Mouse (Mus musculus): Measurements from ENCODE around the gene Ppm1b. TPM values are rescaled to one million over a fixed set of nuclear protein-coding genes. Genes with fewer than 3 reads are reported as not detected.

Ppm1b gene
- polyA plus RNA-seq, 1 experiment from 2014 or later: 57.5 TPM

DNA sequence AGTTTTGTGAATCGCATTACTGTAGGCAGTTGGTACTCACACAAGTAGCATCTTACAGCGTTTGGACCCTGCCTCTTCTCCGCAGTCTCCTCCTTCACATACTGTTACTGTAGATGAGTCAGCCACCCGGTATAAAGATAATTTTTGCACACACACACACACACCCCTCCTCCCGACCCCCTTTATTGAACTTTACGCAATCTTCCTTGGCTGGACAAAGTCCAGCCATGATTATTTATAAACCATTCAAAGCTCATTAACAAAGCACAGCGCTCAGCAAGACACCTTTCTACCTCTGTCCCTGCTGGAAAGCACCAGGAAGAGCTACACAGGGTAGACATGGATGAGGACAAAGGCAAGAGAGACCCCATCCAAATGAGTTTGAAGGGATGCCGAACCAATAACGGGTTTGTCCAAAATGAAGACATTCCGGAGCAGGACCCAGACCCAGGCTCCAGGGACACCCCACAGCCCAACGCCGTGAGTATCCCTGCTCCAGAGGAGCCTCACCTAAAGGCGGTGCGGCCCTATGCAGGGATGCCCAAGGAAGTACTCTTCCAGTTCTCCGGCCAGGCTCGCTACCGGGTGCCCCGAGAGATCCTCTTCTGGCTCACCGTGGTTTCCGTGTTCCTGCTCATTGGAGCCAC, 71.7 kb downstream of the Ppm1b start, which contains the start of gene Slc3a1:
Gene Slc3a1, plus strand, starts transcription at position 284 of the 647 bp plus-strand sequence.
- WGBS: 92% methylated on average over 20 of the region's 20 CpGs
- H3K4me1 ChIP-seq: peaks cover 5% of the 10 kb centered on the region
- no peaks in the 10 kb centered on the region for H3K9me3 ChIP-seq
- H3K36me3 ChIP-seq (replicated peaks): peaks cover 8% of the 10 kb centered on the region; the same call in 1 of the 2 replicates
- H3K27ac ChIP-seq: no peak within 1 kb of the TSS
- H3K27me3 ChIP-seq (ENCODE audit: poor library complexity, severe bottlenecking): no peaks in the 10 kb centered on the region
- no peak for DNase-seq (ENCODE audit: extremely low spot score, low spot score)
- no peak within 1 kb of the TSS for H3K4me3 ChIP-seq

DNA sequence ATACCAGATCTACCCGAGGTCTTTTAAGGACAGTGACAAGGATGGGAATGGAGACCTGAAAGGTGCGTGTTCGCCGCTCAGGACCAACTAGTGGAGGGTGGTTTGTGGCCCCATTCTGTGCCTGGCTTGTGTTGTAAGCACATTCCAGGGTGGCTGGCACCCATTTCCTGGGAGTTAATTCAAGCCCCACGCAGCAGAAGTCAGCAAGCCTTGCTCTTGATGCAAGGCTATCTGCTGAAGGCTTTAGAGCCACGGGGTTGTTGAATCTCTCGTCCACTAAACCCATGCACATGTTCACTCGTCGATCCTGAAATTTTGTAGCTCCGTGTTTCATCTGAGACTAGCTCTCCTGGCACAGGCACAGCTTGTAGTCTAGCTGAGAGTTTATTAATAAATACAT, 72.3 kb downstream of the Ppm1b start:
- WGBS: 93% methylated on average over 10 of the region's 10 CpGs
- H3K36me3 ChIP-seq (replicated peaks): peaks cover 8% of the 10 kb centered on the region; the same call in 1 of the 2 replicates
- no peak for DNase-seq (ENCODE audit: extremely low spot score, low spot score)
- no peaks in the 10 kb centered on the region for H3K9me3 ChIP-seq
- H3K4me1 ChIP-seq: peaks cover 4% of the 10 kb centered on the region
- no peak overlapping the region for H3K27ac ChIP-seq
- H3K4me3 ChIP-seq: no peak overlapping the region
- H3K27me3 ChIP-seq (ENCODE audit: poor library complexity, severe bottlenecking): no peaks in the 10 kb centered on the region

DNA sequence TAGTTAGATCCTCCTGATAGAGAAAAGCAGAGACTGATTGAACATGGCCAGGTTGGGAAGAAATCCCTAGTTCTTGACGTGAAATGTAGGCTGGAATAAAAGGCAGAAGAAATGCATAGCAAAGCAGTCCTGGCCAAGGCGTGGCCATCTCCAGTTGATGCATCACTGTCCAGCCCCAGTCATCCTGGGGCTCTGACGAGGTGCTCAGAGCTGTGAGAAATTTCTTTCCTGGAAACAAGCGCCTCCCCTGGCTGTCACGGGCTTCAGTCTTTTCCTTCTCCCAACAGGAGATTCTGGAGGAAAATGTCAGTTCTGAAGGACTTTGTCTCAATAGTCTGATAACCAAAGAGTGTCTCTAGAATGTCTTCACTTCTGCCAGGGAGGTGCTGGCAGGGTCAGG, 74.1 kb downstream of the Ppm1b start:
- Histone ChIP-seq H3K27me3 (ENCODE audit: poor library complexity, severe bottlenecking) (no peaks in the 10 kb centered on the region), H3K4me3 (no peak overlapping the region), H3K4me1 (no peaks in the 10 kb centered on the region), H3K27ac (no peak overlapping the region), H3K9me3 (no peaks in the 10 kb centered on the region), H3K36me3 (replicated peaks) (no peaks in the 10 kb centered on the region)
- no peak for DNase-seq (ENCODE audit: extremely low spot score, low spot score)
- 83% methylated on average over 5 of the region's 5 CpGs for WGBS

DNA sequence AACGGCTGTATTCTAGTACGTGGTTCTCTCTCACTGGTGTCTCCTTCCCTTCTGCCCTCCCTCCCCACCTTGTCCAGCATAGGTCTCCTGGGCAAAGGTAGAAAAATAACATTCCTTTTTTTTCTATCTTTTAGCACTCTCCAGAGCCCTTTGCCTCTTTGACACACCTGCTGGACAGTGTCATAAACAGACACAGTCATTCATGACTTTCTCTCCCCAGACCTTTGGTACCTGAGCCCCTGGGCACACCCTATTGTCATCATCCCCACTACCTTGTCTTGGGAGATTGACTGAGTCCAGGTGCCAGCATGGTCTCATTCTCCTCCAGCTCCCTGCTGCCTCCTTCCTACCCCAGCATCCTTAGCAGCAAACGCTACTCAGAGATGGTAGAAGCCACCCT, 76.5 kb downstream of the Ppm1b start:
- no peak for DNase-seq (ENCODE audit: extremely low spot score, low spot score)
- WGBS: 79% methylated on average over 3 of the region's 3 CpGs
- Histone ChIP-seq H3K9me3 (no peaks in the 10 kb centered on the region), H3K27ac (no peak overlapping the region), H3K4me3 (no peak overlapping the region), H3K4me1 (no peaks in the 10 kb centered on the region), H3K27me3 (ENCODE audit: poor library complexity, severe bottlenecking) (no peaks in the 10 kb centered on the region), H3K36me3 (replicated peaks) (no peaks in the 10 kb centered on the region)

DNA sequence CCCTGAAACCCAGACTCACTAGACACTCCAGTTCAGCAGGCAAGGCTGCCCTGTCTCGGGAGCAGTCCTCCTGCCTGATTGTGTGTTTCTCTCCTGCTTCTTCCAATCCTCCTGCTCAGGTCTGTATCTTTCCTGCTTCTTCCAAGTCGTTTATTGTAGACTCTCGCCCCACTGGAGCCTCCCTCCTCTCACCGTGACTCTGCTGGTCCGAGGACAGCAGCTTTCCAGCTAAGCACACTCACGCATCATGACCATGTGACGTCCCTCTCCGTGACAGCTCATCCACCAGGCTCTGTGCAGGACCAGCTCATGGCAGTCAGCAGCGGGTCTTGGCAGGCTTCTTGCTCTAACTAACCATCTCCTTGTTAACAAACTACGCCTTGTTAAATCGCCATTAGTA, 77.5 kb downstream of the Ppm1b start:
- Histone ChIP-seq H3K27ac (no peak overlapping the region), H3K36me3 (replicated peaks) (no peaks in the 10 kb centered on the region), H3K4me1 (no peaks in the 10 kb centered on the region), H3K9me3 (no peaks in the 10 kb centered on the region), H3K27me3 (ENCODE audit: poor library complexity, severe bottlenecking) (no peaks in the 10 kb centered on the region), H3K4me3 (no peak overlapping the region)
- WGBS: 74% methylated on average over 11 of the region's 11 CpGs
- DNase-seq (ENCODE audit: extremely low spot score, low spot score): no peak

DNA sequence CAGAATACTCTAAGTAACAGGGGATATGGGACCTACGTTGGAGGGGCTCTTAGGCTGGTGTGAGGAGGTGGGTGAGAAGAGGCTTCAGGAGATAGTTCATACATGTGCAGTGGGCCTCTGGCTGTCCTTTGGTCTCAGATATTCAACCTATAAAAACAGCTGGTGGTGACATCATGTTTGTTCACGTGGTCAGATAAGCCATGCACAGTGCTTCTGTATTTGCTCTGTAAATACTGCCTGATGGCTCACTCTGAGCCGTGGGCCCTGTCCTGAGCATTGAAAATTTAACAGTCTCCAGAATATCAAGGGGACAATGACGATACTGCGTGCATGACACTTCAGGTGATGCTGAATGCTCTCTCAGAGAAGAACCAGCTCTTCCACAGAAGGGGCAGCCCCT, 81.3 kb downstream of the Ppm1b start:
- Histone ChIP-seq H3K4me1 (peaks cover 5% of the 10 kb centered on the region; the same call in 1 of the 2 replicates), H3K27me3 (ENCODE audit: poor library complexity, severe bottlenecking) (no peaks in the 10 kb centered on the region), H3K27ac (no peak overlapping the region), H3K36me3 (replicated peaks) (no peaks in the 10 kb centered on the region), H3K4me3 (no peak overlapping the region), H3K9me3 (no peaks in the 10 kb centered on the region)
- DNase-seq (ENCODE audit: extremely low spot score, low spot score): no peak
- WGBS: 89% methylated on average over 5 of the region's 5 CpGs

DNA sequence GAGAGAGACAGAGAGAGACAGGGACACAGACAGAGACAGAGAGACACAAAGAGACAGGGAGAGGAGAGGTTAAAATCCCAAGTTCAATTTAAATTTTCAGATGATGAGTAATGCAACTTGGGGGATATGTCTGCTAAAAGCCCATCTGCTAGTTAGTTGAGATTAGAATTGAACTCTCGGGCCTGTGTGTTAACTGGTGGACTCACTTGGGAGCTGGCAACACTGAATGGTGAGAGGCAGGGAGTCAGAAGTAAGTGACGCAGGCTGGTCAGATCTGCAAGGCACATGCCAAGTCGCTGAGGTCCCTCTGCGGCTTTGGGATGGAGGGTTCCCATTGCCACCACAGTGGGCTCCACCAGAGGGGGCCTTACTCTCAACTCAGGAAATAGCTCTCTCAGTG, 81.8 kb downstream of the Ppm1b start:
- Histone ChIP-seq H3K4me3 (no peak overlapping the region), H3K9me3 (no peaks in the 10 kb centered on the region), H3K27me3 (ENCODE audit: poor library complexity, severe bottlenecking) (no peaks in the 10 kb centered on the region), H3K27ac (no peak overlapping the region), H3K36me3 (replicated peaks) (no peaks in the 10 kb centered on the region), H3K4me1 (peaks cover 5% of the 10 kb centered on the region; the same call in 1 of the 2 replicates)
- DNase-seq (ENCODE audit: extremely low spot score, low spot score): no peak
- 75% methylated on average over 4 of the region's 4 CpGs for WGBS

DNA sequence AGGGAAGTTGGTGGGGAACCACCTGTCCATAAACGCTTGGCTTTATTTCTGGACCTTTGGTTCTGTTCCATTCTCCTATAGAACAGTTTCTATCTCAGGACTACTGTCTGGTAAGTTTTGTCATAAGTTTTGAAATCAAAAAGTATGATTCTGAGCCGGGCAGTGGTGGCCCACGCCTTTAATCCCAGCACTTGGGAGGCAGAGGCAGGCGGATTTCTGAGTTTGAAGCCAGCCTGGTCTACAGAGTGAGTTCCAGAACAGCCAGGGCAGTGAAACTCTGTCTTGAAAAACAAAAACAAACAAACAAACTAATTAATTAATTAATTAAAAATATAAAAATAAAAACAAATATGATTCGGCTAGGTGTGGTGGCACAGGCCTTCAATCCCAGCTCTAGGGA, 82.2 kb downstream of the Ppm1b start:
- H3K9me3 ChIP-seq: no peaks in the 10 kb centered on the region
- no peak overlapping the region for H3K27ac ChIP-seq
- DNase-seq (ENCODE audit: extremely low spot score, low spot score): no peak
- no peaks in the 10 kb centered on the region for H3K36me3 ChIP-seq (replicated peaks)
- no peaks in the 10 kb centered on the region for H3K27me3 ChIP-seq (ENCODE audit: poor library complexity, severe bottlenecking)
- 90% methylated on average over 5 of the region's 5 CpGs for WGBS
- peaks cover 5% of the 10 kb centered on the region; the same call in 1 of the 2 replicates for H3K4me1 ChIP-seq
- H3K4me3 ChIP-seq: no peak overlapping the region

DNA sequence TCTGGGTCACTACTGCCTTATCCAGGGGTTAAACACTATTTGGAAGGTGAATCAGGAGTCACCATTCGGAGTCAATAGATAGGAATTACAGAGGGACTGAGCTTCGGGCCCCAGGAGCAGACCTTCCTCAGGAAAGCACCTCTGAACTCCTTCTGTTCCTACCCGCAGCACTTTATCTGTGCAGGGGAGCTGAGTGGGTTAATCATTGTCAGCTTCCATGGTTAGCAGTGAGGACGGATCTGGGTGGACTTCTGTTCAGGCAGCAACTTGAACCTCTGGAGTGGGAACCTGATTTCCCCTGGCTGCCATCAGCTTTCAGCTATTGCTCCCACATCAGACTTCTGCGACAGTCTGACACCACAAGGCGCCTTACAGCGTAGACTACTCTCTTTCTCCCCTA, 84.4 kb downstream of the Ppm1b start:
- no peaks in the 10 kb centered on the region for H3K9me3 ChIP-seq
- H3K4me1 ChIP-seq: peaks cover 5% of the 10 kb centered on the region; the same call in 1 of the 2 replicates
- DNase-seq (ENCODE audit: extremely low spot score, low spot score): no peak
- WGBS: 88% methylated on average over 7 of the region's 7 CpGs
- H3K27me3 ChIP-seq (ENCODE audit: poor library complexity, severe bottlenecking): no peaks in the 10 kb centered on the region
- no peaks in the 10 kb centered on the region for H3K36me3 ChIP-seq (replicated peaks)
- no peak overlapping the region for H3K4me3 ChIP-seq
- H3K27ac ChIP-seq: no peak overlapping the region

DNA sequence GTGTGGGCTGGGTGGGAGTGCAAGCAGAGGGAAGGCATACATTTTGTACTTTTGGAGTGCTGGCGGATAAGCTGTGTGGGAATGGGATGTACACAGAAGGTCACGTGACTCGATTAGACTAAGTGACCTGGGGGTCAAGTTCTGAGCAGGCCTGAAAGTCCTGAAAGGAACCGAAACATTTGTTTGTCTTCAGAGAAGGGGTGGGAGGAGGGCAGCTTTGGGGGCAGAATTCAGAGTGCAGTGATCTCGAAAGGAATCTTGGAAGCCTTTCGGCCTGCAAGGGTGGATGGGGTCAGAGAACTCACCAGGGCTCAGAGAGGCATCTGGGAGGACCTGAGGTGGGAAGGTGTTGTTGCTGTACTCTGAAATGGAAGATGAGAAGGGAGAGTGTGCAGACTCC, 85.9 kb downstream of the Ppm1b start:
- no peak overlapping the region for H3K4me3 ChIP-seq
- peaks cover 5% of the 10 kb centered on the region; the same call in 1 of the 2 replicates for H3K4me1 ChIP-seq
- H3K36me3 ChIP-seq (replicated peaks): no peaks in the 10 kb centered on the region
- no peak for DNase-seq (ENCODE audit: extremely low spot score, low spot score)
- no peak overlapping the region for H3K27ac ChIP-seq
- H3K27me3 ChIP-seq (ENCODE audit: poor library complexity, severe bottlenecking): no peaks in the 10 kb centered on the region
- no peaks in the 10 kb centered on the region for H3K9me3 ChIP-seq
- WGBS: 76% methylated on average over 6 of the region's 6 CpGs

DNA sequence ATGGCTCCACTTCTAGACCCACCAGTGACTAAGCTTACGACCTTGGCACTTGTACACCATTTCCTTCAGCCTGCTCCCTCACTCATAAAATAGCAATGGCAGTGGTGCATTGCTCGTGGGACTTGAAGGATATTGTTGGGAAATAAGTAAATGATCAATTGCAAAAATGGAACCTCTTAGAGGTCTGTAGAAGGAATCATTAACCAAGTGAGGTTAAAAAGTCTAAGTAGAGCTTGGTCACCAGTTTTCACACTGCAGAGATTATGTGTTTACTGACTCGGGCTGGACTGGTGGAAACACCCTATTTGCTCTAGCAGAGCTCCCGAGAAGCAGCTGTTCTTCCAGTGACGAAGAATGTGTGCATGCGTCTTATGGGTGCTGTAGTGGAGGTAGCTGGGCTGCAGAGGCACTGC, 86.9 kb downstream of the Ppm1b start:
- peaks cover 5% of the 10 kb centered on the region; the same call in 1 of the 2 replicates for H3K4me1 ChIP-seq
- H3K27me3 ChIP-seq (ENCODE audit: poor library complexity, severe bottlenecking): no peaks in the 10 kb centered on the region
- H3K4me3 ChIP-seq: no peak overlapping the region
- WGBS: 81% methylated on average over 6 of the region's 6 CpGs
- DNase-seq (ENCODE audit: extremely low spot score, low spot score): no peak
- H3K36me3 ChIP-seq (replicated peaks): no peaks in the 10 kb centered on the region
- H3K27ac ChIP-seq: no peak overlapping the region
- no peaks in the 10 kb centered on the region for H3K9me3 ChIP-seq

DNA sequence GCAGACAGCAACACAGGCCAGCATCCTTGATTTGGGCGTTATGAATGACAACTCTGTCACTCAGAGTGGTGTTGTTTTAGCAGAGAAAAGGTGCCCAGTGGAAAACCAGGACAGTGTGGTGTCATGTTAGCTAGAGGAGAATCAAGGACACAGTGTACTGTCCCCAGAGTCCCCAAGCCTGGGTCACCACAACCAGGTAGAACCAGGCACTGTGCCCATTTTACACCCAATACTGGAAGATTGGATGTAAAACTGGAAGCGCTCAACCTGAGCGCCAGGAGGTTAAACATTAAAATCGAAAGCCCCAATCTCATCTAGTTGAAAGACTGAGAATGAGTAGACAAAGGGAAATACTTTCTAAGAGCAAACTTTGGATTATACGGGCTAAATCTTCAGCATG, 87.9 kb downstream of the Ppm1b start:
- H3K4me3 ChIP-seq: no peak overlapping the region
- no peak overlapping the region for H3K27ac ChIP-seq
- no peaks in the 10 kb centered on the region for H3K27me3 ChIP-seq (ENCODE audit: poor library complexity, severe bottlenecking)
- H3K36me3 ChIP-seq (replicated peaks): no peaks in the 10 kb centered on the region
- WGBS: 91% methylated on average over 5 of the region's 5 CpGs
- H3K9me3 ChIP-seq: no peaks in the 10 kb centered on the region
- DNase-seq (ENCODE audit: extremely low spot score, low spot score): no peak
- peaks cover 5% of the 10 kb centered on the region; the same call in 1 of the 2 replicates for H3K4me1 ChIP-seq

DNA sequence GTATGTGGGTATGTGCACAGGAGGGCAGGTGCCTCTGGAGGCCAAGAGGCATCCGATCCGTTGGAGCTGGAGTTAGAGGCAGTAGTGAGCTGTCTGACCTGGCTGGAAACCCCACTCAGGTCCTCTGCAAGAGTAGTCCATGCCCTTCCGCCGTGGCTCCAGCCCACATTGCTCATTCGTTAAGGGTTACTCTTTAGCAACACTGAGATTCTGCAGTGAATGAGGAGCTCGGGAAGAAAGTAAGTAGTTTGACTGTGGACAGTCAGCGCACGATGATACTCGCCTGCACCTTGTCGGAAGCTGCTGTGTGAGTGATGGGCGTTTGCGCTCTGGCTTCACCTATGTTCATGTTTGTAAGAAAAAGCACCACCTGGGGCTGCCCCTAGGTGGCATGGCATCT, 88.6 kb downstream of the Ppm1b start:
- no peaks in the 10 kb centered on the region for H3K36me3 ChIP-seq (replicated peaks)
- WGBS: 89% methylated on average over 12 of the region's 12 CpGs
- no peaks in the 10 kb centered on the region for H3K27me3 ChIP-seq (ENCODE audit: poor library complexity, severe bottlenecking)
- peaks cover 5% of the 10 kb centered on the region; the same call in 1 of the 2 replicates for H3K4me1 ChIP-seq
- H3K27ac ChIP-seq: no peak overlapping the region
- no peak for DNase-seq (ENCODE audit: extremely low spot score, low spot score)
- no peaks in the 10 kb centered on the region for H3K9me3 ChIP-seq
- no peak overlapping the region for H3K4me3 ChIP-seq
